Mouse (Mus musculus): ENCODE results near the gene Prpf8.

Gene Prpf8

DNA sequence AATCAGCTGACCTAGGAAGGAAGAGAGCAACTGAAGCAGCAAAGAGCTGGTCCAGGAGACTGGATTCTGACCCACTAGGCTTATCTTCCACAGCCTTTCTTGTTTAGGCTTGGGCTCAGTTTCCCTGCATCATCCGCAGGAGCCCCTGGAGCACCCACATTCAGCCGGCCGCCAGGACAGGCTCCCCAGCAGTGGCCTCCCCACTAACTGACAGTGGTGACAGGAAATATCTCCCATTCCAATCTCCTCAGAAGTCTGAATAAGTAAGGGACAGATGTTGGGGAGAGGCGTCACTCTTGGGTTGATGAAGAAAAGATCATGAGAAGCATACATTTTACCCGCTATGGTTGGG is 26.9 kb upstream of the Prpf8 start:
- in situ Hi-C loops (cut with MboI), result no loop called here

- in situ Hi-C loops (cut with MboI), result no loop called here
Observed at GRCm38 (mm10) chr11:75460103-75460843, 26.3 kb upstream of the Prpf8 start.

DNA sequence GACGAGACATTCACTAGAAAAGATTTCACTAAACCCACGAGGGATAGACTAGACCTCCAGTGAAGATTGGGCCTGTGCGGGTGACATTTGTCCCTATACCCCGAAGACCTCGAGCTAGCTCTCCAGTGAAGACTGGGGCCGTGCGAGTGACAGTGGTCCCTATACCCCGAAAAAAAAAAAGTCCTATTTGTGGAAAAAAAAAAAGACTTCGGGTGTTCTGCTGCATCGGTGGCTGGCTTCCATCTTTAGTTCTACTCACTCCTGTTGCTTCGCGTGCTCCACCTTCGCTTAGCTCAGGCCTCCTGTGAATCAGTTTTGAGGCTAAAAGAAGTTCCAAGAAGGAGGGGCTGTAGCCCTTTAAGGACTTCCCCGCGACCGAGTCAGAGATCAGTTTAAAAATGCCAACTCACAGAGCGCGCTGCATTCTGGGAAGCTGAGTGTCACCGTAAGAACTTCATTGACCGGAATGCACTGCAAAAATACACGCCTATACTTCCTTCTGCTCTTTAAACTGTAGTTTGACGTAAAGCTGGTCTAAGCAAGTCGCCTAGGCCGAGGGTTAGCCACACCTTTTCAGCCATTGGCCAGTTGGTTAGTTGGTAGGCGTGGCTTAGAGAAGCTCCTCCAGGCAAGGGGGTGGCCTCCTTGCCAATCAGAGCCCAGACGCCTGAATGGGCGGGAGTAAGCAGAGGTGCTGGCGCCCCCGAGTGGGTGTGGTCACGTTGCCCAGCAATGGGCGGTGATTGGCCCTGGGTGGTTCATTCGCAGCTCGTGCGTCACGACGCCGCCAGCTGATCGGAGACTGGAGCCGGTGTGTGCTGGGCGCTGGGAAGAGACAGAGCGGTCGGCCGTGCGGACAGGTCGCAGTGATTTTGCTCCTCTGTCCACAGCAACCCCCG is 25.5 kb upstream of the Prpf8 start, which contains the start of gene Tlcd2:
TSS of gene Tlcd2 (plus strand) at position 872 of the 899 bp plus-strand sequence.
- in situ Hi-C loops (cut with MboI), result no loop called here

- in situ Hi-C loops (cut with MboI), result no loop called here
Observed at GRCm38 (mm10) chr11:75461743-75462252, 24.8 kb upstream of the Prpf8 start.

- in situ Hi-C loops (cut with MboI), result no loop called here
Observed at GRCm38 (mm10) chr11:75462253-75462783, 24.3 kb upstream of the Prpf8 start.

GRCm38 (mm10) chr11:75462865-75463336 is 23.7 kb upstream of the Prpf8 start:
- in situ Hi-C loops (cut with MboI), result no loop called here

DNA sequence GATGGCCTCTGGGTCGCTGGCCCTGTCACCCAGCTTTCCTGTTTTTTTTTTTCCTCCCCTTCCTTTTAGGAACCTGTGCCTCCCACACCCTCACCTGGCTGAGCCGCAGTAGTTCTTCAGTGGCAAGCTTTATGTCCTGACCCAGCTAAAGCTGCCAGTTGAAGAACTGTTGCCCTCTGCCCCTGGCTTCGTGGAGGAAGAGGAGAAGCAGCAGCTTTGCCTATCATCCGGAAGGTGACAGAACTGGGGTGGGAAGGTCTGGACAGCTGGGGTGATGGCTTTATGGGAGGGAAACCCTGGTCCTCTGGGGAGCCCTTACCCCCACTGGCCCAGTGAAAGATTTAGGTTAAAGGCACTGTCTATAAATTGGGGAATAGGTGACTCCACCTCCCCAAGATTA is 23.0 kb upstream of the Prpf8 start:
- in situ Hi-C loops (cut with MboI), result no loop called here

DNA sequence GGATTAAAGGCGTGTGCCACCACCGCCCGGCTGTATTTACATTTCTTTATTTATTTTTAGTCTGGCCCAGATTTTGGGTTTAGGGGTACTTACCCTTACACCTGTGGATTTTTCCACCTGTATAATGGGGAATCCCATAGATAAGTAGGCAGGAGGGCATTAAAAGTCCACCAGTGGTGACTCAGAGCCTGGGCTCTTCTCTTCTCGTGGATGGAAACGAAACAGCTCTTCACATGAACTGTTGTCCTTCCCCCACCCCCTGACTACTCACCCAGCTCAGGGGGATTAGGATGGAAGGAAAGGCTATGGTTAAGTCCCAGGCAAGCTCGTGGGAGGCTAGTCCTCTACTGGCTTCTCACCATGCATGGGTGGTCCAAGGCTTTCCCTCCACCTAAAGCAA is 22.2 kb upstream of the Prpf8 start:
- in situ Hi-C loops (cut with MboI), result no loop called here

- in situ Hi-C loops (cut with MboI), result no loop called here
Observed at GRCm38 (mm10) chr11:75465051-75465450, 21.6 kb upstream of the Prpf8 start.

GRCm38 (mm10) chr11:75466731-75467505 is 19.7 kb upstream of the Prpf8 start:
- in situ Hi-C loops (cut with MboI), result no loop called here

DNA sequence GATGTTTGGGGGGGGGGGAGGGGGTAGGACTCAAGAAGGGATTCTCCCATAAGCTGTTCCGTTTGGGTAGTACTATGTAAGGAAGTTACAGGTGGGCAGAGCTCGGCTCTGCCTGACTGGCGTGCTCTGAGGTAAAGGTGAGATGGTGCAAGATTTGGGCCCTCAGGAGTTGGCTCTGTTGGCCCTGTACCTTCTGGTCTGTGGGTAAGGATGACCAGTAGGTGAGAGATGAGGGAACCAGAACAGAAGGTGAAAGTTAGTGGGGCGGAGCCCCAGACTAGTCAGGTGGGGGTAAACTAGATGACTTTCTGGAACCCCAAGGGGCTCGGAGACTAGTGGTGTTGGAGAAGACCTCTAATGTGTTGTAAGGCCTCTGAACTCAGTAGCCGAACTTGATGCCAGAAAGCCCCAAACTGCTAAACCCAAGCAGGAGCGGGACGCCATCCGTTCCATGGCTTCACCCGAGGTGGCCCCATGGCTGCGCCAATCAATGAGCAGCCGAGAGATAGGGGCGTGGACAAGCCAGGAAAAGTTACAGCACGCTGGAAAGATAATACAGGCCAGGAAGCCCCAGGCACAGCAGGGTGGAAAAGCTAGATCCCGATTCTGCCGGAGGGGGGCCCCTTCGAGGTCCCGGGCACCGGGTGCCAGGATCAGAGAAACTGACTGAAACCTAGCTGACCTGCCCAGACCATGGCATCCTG is 19.0 kb upstream of the Prpf8 start:
- in situ Hi-C loops (cut with MboI), result no loop called here

DNA sequence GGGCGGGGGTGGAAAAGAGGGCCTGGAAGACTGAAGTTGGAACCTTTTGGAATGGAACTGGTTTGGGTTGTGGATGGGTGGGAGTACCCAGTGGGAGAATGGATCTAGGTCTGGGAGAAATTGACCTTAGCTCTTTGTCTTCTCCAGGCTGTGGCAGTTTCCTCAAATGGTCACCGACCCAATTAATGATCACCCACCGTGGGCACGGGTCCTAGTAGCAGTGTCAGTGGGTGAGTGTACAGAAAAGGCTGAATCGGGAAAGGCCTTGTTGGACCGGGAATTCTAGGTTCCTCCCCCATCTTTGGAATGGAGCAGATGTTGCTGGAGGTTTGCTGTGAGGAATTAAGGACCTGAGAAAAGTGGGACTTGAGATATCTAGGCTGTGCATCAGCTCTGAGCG is 18.2 kb upstream of the Prpf8 start:
- in situ Hi-C loops (cut with MboI), result no loop called here

DNA sequence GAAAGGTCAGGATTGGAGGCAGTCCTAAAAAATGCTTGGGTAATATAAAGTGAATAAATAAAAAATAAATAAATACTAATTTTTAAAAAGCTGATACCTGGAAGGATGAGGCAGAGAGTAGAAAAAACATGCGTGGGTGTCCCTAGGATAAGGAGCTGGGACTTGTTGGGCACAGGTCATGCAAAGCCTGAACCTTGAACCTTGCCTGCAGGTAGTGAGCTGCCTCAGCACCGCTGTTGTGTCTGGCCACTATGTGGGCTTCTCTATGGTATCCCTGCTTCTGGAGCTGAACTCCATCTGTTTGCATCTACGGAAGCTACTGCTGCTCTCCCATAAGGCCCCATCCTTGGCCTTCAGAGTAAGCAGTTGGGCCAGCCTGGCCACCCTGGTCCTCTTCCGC is 17.4 kb upstream of the Prpf8 start:
- in situ Hi-C loops (cut with MboI), result no loop called here

DNA sequence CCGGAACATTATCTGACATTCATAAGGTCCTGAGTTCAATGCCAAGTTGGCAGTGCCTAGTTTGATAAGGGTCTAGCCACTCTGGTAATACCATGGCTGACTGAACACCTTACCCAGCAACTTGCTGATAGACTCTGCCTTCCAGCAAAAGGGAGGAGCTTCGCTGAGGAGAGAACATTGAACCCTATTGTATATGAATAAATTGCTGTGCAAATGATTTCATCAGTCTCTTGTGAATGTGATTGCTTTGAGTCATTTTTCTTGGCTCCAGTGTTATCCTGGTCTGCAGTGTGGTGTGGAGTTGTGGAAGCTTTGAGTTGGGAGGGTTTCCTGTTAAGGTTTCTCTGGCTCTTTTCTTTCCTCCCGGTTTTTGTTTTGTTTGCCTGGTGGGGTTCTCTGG is 15.9 kb upstream of the Prpf8 start:
- in situ Hi-C loops (cut with MboI), result no loop called here

GRCm38 (mm10) chr11:75472469-75473081 is 14.0 kb upstream of the Prpf8 start:
- in situ Hi-C loops (cut with MboI), result no loop called here

GRCm38 (mm10) chr11:75473376-75473775 is 13.2 kb upstream of the Prpf8 start:
- in situ Hi-C loops (cut with MboI), result no loop called here

DNA sequence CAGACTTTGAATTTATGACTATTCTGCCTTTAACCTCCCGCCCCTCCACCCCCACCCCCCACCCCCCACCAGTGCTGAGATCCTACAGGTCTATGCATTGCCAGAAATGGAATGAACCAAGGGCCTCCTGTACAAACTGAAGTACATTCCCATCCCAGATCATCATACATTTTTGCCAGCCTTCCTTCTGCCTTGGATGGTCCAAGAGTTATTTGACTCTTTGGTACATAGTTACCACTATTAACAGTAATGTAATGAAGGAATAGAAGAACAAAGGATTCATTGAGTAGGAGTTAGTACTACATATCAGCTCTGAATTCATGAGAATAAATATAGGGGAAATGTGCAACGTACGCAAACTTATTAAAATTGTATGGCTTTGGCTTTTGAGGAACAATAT is 424 bp upstream of the Prpf8 start:
- in situ Hi-C loops (cut with MboI), result no loop called here

DNA sequence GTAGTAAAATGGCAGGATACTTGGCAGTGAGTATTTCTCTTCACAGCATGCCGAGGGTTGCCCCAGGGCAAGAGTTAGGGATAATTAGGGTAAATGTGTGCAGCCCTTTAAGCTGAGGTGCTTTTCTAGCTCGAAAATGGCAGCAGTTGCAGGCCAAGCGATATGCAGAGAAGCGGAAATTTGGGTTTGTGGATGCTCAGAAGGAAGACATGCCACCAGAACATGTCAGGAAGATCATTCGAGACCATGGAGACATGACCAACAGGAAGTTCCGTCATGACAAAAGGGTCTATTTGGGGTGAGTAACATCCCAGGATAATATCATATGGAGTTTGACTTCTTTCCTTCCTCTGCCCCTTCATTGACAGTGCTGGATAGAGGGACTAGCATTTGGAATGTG is 880 bp downstream of the Prpf8 start:
- in situ Hi-C loops (cut with MboI), result no loop called here

DNA sequence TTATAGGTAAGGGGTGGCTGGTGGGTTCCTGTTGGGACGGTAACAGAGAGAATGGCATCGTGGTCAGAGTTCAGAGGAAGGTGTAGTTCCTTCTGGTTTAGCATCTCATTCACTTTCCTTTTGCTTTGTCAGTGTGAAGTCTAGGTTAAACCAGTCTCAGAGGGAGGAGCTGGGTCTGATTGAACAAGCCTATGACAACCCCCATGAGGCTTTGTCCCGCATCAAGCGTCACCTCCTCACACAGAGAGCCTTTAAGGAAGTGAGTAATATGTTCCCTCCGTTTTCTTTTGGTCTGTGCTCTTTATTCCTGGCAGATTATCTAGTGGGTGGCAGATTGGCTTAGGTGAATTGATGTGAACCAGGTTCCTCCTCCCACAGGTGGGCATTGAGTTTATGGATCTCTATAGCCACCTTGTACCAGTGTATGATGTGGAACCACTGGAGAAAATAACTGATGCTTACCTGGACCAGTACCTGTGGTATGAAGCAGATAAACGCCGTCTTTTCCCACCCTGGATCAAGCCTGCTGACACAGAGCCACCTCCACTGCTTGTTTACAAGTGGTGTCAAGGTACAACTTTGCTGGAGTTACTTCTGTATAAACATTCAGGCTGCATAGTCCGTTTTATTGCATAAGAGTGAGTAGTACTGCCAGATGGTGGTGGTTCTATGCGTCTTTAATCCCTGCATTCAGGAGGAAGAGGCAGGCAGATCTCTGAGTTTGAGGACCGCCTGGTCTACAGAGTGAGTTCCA is 7.9 kb downstream of the Prpf8 start:
- in situ Hi-C loops (cut with MboI), result no loop called here

DNA sequence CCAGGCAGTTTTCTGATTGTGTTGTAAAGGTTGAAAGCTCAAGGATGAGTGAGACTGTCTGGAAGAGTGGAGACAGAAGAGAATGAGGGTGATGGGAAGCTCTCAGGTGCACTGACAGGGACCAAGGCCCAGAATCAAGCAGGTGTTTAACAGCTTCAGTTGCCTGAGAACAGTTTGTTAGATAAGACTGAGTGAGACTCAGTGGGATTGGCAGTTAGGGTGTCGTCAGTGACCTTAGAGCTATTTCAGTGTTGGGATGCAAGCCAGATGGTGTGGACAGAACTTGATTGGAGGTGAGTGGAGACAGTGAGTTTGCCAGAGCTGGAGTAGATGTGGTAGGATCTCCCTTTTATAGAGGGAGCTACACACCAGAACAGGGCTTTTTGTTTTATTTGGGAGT is 11.5 kb downstream of the Prpf8 start:
- in situ Hi-C loops (cut with MboI), result no loop called here

Data from mature B cell (primary cell).